Mouse (Mus musculus): ENCODE measurements at regions not wholly inside any gene's neighbourhood (a gene's known extent, or its start where the extent isn't known, plus 50 kb on each side); places are given as distances from the start of the nearest gene placed in this dataset.
A peak's percentile ranks its signal among the peaks of the same experiment; 100 is the strongest.
"Not testable (repeated sequence)": the region's sequence is repeated elsewhere in the genome, so short reads cannot be mapped to it uniquely, and the experiment has no call there.

- intact Hi-C loops (cut with DNase I): no loop called here
- no peak for DNase-seq
These were observed 101.1 kb upstream of the Ptgfr start for GRCm38 (mm10) chr3:151938472-151939029.

- intact Hi-C loops (cut with DNase I): no loop called here
- no peak for DNase-seq
These were observed 94.2 kb upstream of the Ptgfr start for GRCm38 (mm10) chr3:151931656-151932055.

- DNase-seq: no peak
- intact Hi-C loops (cut with DNase I): no loop called here
These were observed 93.7 kb upstream of the Ptgfr start for GRCm38 (mm10) chr3:151931096-151931495.

- intact Hi-C loops (cut with DNase I): no loop called here
- peak in 1 of 2 experiments; percentile 38 for DNase-seq
These were observed 76.6 kb upstream of the Ptgfr start for GRCm38 (mm10) chr3:151914010-151914513.

GRCm38 (mm10) chr3:151912292-151912691 is 74.9 kb upstream of the Ptgfr start:
- intact Hi-C loops (cut with DNase I); DNase-seq: not testable (repeated sequence)

- intact Hi-C loops (cut with DNase I): no loop called here
- DNase-seq: no peak
These were observed 73.4 kb upstream of the Ptgfr start for GRCm38 (mm10) chr3:151910851-151911250.

- no peak for DNase-seq
- intact Hi-C loops (cut with DNase I): no loop called here
These were observed 71.9 kb upstream of the Ptgfr start for GRCm38 (mm10) chr3:151909344-151909743.

GRCm38 (mm10) chr3:151908886-151909285 is 71.5 kb upstream of the Ptgfr start:
- intact Hi-C loops (cut with DNase I): no loop called here
- DNase-seq: no peak

- DNase-seq: no peak
- intact Hi-C loops (cut with DNase I): no loop called here
These were observed 68.3 kb upstream of the Ptgfr start for GRCm38 (mm10) chr3:151905775-151906174.

- no peak for DNase-seq
These were observed 65.7 kb upstream of the Ptgfr start for GRCm38 (mm10) chr3:151903169-151903568.

GRCm38 (mm10) chr3:151902216-151902827 is 64.9 kb upstream of the Ptgfr start:
- DNase-seq: no peak

More at GRCm38 (mm10) chr3:151903169-151903568, 65.7 kb upstream of the Ptgfr start:
- intact Hi-C loops (cut with DNase I): no loop called here

GRCm38 (mm10) chr3:151899676-151900075 is 62.2 kb upstream of the Ptgfr start:
- DNase-seq: no peak
- intact Hi-C loops (cut with DNase I): no loop called here

More at GRCm38 (mm10) chr3:151902216-151902827, 64.9 kb upstream of the Ptgfr start:
- intact Hi-C loops (cut with DNase I): no loop called here

- intact Hi-C loops (cut with DNase I): no loop called here
- DNase-seq: no peak
These were observed 61.7 kb upstream of the Ptgfr start for GRCm38 (mm10) chr3:151899094-151899493.

GRCm38 (mm10) chr3:151896320-151896719 is 58.9 kb upstream of the Ptgfr start:
- intact Hi-C loops (cut with DNase I): no loop called here
- DNase-seq: no peak

GRCm38 (mm10) chr3:151894712-151895111 is 57.3 kb upstream of the Ptgfr start:
- intact Hi-C loops (cut with DNase I): no loop called here
- DNase-seq: no peak

- DNase-seq: no peak
- intact Hi-C loops (cut with DNase I): no loop called here
These were observed 56.2 kb upstream of the Ptgfr start for GRCm38 (mm10) chr3:151893421-151894235.

- intact Hi-C loops (cut with DNase I): no loop called here
- DNase-seq: peak; percentile 69 to 88
These were observed 54.4 kb upstream of the Ptgfr start for GRCm38 (mm10) chr3:151891760-151892253.

GRCm38 (mm10) chr3:151891336-151891735 is 53.9 kb upstream of the Ptgfr start:
- intact Hi-C loops (cut with DNase I): no loop called here

GRCm38 (mm10) chr3:151889738-151890137 is 52.3 kb upstream of the Ptgfr start:
- no peak for DNase-seq
- intact Hi-C loops (cut with DNase I): no loop called here

More at GRCm38 (mm10) chr3:151891336-151891735, 53.9 kb upstream of the Ptgfr start:
- no peak for DNase-seq
